Comparison of ENCODE assay signal across 17 mouse cellular contexts in the genomic region with DNA sequence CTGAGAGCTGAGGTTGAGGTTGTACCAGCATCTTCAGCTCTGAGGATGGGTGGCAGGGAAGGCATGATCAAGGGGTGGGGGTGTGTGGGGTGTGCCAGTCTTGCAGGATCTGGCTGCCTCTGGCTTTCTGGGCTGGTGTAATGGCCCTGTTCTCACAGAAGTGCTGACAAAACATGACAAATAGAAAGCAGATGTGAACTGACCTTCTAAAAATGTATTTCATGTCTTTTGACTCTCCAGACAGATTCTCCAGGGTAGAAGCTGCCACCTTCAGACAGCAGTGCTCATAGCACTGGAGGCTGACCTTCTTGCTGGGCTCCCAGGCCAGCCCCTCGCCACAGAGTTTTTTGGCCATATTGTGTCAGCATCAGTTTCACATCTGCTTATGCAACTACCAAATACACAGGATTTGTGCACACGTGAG. TPM values are rescaled to one million over a fixed set of nuclear protein-coding genes. Genes with fewer than 3 reads are reported as not detected.
A peak's percentile ranks its signal among the peaks of the same experiment; 100 is the strongest.
DNase-seq lines count a peak whose midpoint lies in the region; ATAC-seq and TF ChIP-seq lines count a peak whose summit lies in the region.
"Had no signal": no experiment of that assay in that cellular context is flagged by ENCODE, and none has a peak within 500 bp of the region (broad histone marks: within the 10 kb centered on the region; RNA-seq: fewer than 3 reads in every experiment).

No protein-coding gene starts in this region.

- no peaks in the 10 kb centered on the region for H3K9me3 ChIP-seq in kidney, postnatal 0 days (replicated peaks; ENCODE audit: low read length)
- H3K9me3 ChIP-seq in limb, embryonic 13.5 days: 0 out of 2 replicates have a peak, but pooled peaks cover 3% of the 10 kb centered on the region

- H3K4me2 ChIP-seq in kidney, postnatal 0 days (ENCODE audit: low read length): no peak overlapping the region
- H3K4me2 ChIP-seq in limb, embryonic 13.5 days (replicated peaks): no peak overlapping the region

- H3K4me1 ChIP-seq in kidney, postnatal 0 days (replicated peaks; ENCODE audit: insufficient read depth, low read length): no peaks in the 10 kb centered on the region
- peaks cover 18% of the 10 kb centered on the region for H3K4me1 ChIP-seq in limb, embryonic 13.5 days

- H3K27ac ChIP-seq in kidney, postnatal 0 days: no peak overlapping the region
- no peak overlapping the region for H3K27ac ChIP-seq in limb, embryonic 13.5 days

- peak; percentile 30 for DNase-seq in kidney, postnatal 0 days (ENCODE audit: low spot score)
- DNase-seq in kidney, adult 18-20 months: no peak
- DNase-seq in MN1 (ENCODE audit: low spot score): peak; percentile 80
- DNase-seq in embryo, embryonic 11.5 days (ENCODE audit: low read depth, low spot score): peak; percentile 24
- no peak for DNase-seq in natural killer cell, adult 2 months (ENCODE audit: low spot score in 2 of 2)
- no peak for DNase-seq in layer of hippocampus, postnatal 36 days
- DNase-seq: cerebellum, adult 9-11 months; forebrain, postnatal 0 days; kidney, postnatal 36 days; lung, postnatal 36 days; thymus, postnatal 25 days had no signal

- TF ChIP-seq CTCF in kidney, postnatal 0 days (IDR thresholded peaks at IDR 0.05; ENCODE audit: low read depth): peak; percentile 44

- no peaks in the 10 kb centered on the region for H3K36me3 ChIP-seq in kidney, postnatal 0 days (ENCODE audit: insufficient read depth, low read length)
- no peaks in the 10 kb centered on the region for H3K36me3 ChIP-seq in limb, embryonic 13.5 days

- H3K9ac ChIP-seq in kidney, postnatal 0 days (ENCODE audit: low read depth, low read length): no peak overlapping the region
- H3K9ac ChIP-seq in limb, embryonic 13.5 days: no peak overlapping the region
- H3K9ac ChIP-seq: forebrain, postnatal 0 days had no signal

- WGBS in kidney, postnatal 0 days: 77% methylated on average over 2 of the region's 2 CpGs
- WGBS in limb, embryonic 13.5 days: 60% methylated on average over 2 of the region's 2 CpGs

- no peak overlapping the region for H3K4me3 ChIP-seq in kidney, postnatal 0 days (replicated peaks; ENCODE audit: low read depth, low read length)
- H3K4me3 ChIP-seq in limb, embryonic 13.5 days: no peak overlapping the region
- H3K4me3 ChIP-seq: myocyte had no signal

- no peak for ATAC-seq in kidney, postnatal 0 days (replicated peaks; ENCODE audit: low FRiP score, low read depth)
- ATAC-seq in limb, embryonic 13.5 days (ENCODE audit: low FRiP score, low read depth): 0 out of 2 replicates have a peak, but pooled peaks have one; percentile 40
- ATAC-seq in CD4-positive, CD25-positive, alpha-beta regulatory T cell, adult 4 months: no peak
- ATAC-seq: forebrain, postnatal 0 days had no signal

- H3K27me3 ChIP-seq in kidney, postnatal 0 days (ENCODE audit: insufficient read depth, low read length): no peaks in the 10 kb centered on the region
- no peaks in the 10 kb centered on the region for H3K27me3 ChIP-seq in limb, embryonic 13.5 days

RNA-seq across cellular contexts. Expression of a gene that starts 20.7 kb away (rescaled TPM):
- polyA plus RNA-seq in kidney, postnatal 0 days (2015; fragmentation: Nextera tagmentation; extraction: Ambion mirVana): 65.3 and 67.0 TPM in 2 replicates
- polyA plus RNA-seq in limb, embryonic 13.5 days (2015; fragmentation: Nextera tagmentation; extraction: Ambion mirVana): 72.5 and 89.3 TPM in 2 replicates
- total RNA-seq in layer of hippocampus, postnatal 36 days (2021): 10 to 100 TPM; 46.1 to 48.0 TPM
- 10 to 100 TPM; 19.1 to 24.6 TPM for polyA plus RNA-seq in CD4-positive, CD25-positive, alpha-beta regulatory T cell, adult 4 months (2017; shearing (Covaris generic))

RNA-seq across cellular contexts. Expression of a gene that starts 34.9 kb away (rescaled TPM):
- polyA plus RNA-seq in kidney, postnatal 0 days (2015; fragmentation: Nextera tagmentation; extraction: Ambion mirVana): not detected in 2 replicates
- not detected in 2 replicates for polyA plus RNA-seq in limb, embryonic 13.5 days (2015; fragmentation: Nextera tagmentation; extraction: Ambion mirVana)
- not detected for total RNA-seq in layer of hippocampus, postnatal 36 days (2021)
- not detected for polyA plus RNA-seq in CD4-positive, CD25-positive, alpha-beta regulatory T cell, adult 4 months (2017; shearing (Covaris generic))
- total RNA-seq: adrenal gland, postnatal 36 days; forebrain, postnatal 0 days; hematopoietic stem cell, adult 5-6 weeks; left cerebral cortex, postnatal 10 days had no signal
- polyA plus RNA-seq: myocyte had no signal

RNA-seq across cellular contexts. Expression of a gene that starts 55.2 kb away (rescaled TPM):
- 17.8 and 18.5 TPM in 2 replicates for polyA plus RNA-seq in kidney, postnatal 0 days (2015; fragmentation: Nextera tagmentation; extraction: Ambion mirVana)
- polyA plus RNA-seq in limb, embryonic 13.5 days (2015; fragmentation: Nextera tagmentation; extraction: Ambion mirVana): 21.8 and 22.6 TPM in 2 replicates
- 10 to 100 TPM; 35.5 to 37.6 TPM for total RNA-seq in layer of hippocampus, postnatal 36 days (2021)
- 1 to 10 TPM; 8.4 to 9.3 TPM for polyA plus RNA-seq in CD4-positive, CD25-positive, alpha-beta regulatory T cell, adult 4 months (2017; shearing (Covaris generic))

Comparison
In these comparisons a context has a peak if more than half of its experiments do, and no peak if none do; other contexts are left out.
1. DNase-seq: peak in kidney, postnatal 0 days (single experiment), MN1 (single experiment) and embryo, embryonic 11.5 days (single experiment); none in kidney, adult 18-20 months (single experiment), natural killer cell, adult 2 months (0 of 2) and layer of hippocampus, postnatal 36 days (0 of 2).